Mouse (Mus musculus) myocyte (in vitro differentiated cells): ENCODE results near the gene Slc16a10. TPM values are rescaled to one million over a fixed set of nuclear protein-coding genes. Genes with fewer than 3 reads are reported as not detected.

Source experiments
- H3K27me3 ChIP-seq: one replicate; pipeline ENCODE4 v1.6.1; 2011; ENCODE audit not compliant: control insufficient read depth, insufficient read depth, insufficient read length
- H3K36me3 ChIP-seq: one replicate; pipeline ENCODE4 v1.6.1; 2011; ENCODE audit not compliant: control insufficient read depth, insufficient read depth
- H3K4me2 ChIP-seq: one replicate; pipeline ENCODE4 v1.6.1; 2011; ENCODE audit warnings: low read depth, control low read depth
- H3K4me3 ChIP-seq: one replicate; pipeline ENCODE4 v1.5.1; 2011; ENCODE audit warnings: mild to moderate bottlenecking, control low read depth, moderate library complexity
- H3K79me2 ChIP-seq: one replicate; pipeline ENCODE4 v1.6.1; 2011; ENCODE audit not compliant: control insufficient read depth, insufficient read depth
- H3ac ChIP-seq: one replicate; pipeline ENCODE4 v1.6.1; 2011; ENCODE audit not compliant: control insufficient read depth, insufficient read length
- CEBPB ChIP-seq: IDR thresholded peaks from 2 replicates; pipeline ENCODE4 v1.6.1; 2011; ENCODE audit warnings: mild to moderate bottlenecking, moderate library complexity; ENCODE audit not compliant: poor library complexity, insufficient read depth, severe bottlenecking
- E2F4 ChIP-seq: IDR thresholded peaks from one replicate; pipeline ENCODE4 v1.6.1; 2011; ENCODE audit warnings: mild to moderate bottlenecking, control low read depth, moderate library complexity; ENCODE audit not compliant: insufficient read depth
- MAX ChIP-seq: IDR thresholded peaks from one replicate; pipeline ENCODE4 v1.6.1; 2011; ENCODE audit warnings: low read depth, mild to moderate bottlenecking, control low read depth
- MYOD1 ChIP-seq, 3 experiments: IDR thresholded peaks; one replicate each; pipeline ENCODE4 v1.6.1; 2011; ENCODE audit warnings: control low read depth in 2 of 3, low read depth in 2 of 3, mild to moderate bottlenecking in 2 of 3, moderate library complexity in 1 of 3; ENCODE audit not compliant: insufficient read length in 2 of 3, control insufficient read depth in 1 of 3
- MYOG ChIP-seq, 3 experiments: IDR thresholded peaks; one replicate each; pipeline ENCODE4 v1.6.1; 2011; ENCODE audit warnings: control low read depth in 2 of 3, low read depth in 2 of 3, mild to moderate bottlenecking in 2 of 3; ENCODE audit not compliant: insufficient read length in 2 of 3, control insufficient read depth in 1 of 3, insufficient read depth in 1 of 3
- POLR2A ChIP-seq: IDR thresholded peaks from one replicate; pipeline ENCODE4 v1.6.1; 2011; ENCODE audit warnings: low read depth, mild to moderate bottlenecking, control low read depth, moderate library complexity; ENCODE audit not compliant: insufficient read length
- POLR2AphosphoS2 ChIP-seq: IDR thresholded peaks from one replicate; pipeline ENCODE4 v1.6.1; 2011; ENCODE audit warnings: low read depth, control low read depth; ENCODE audit not compliant: insufficient read length
- REST ChIP-seq: IDR thresholded peaks from one replicate; pipeline ENCODE4 v1.6.1; 2011; ENCODE audit warnings: mild to moderate bottlenecking, control low read depth, moderate library complexity; ENCODE audit not compliant: insufficient read depth, insufficient read length
- SRF ChIP-seq: IDR thresholded peaks from one replicate; pipeline ENCODE4 v1.6.1; 2011; ENCODE audit warnings: low read depth; ENCODE audit not compliant: control insufficient read depth, insufficient read length
- TCF12 ChIP-seq: IDR thresholded peaks from one replicate; pipeline ENCODE4 v1.6.1; 2011; ENCODE audit warnings: mild to moderate bottlenecking, control low read depth; ENCODE audit not compliant: poor library complexity, insufficient read depth, severe bottlenecking
- TCF3 ChIP-seq: IDR thresholded peaks from one replicate; pipeline ENCODE4 v1.6.1; 2011; ENCODE audit warnings: low read depth, control low read depth; ENCODE audit not compliant: insufficient read length
- USF1 ChIP-seq: IDR thresholded peaks from one replicate; pipeline ENCODE4 v1.6.1; 2011; ENCODE audit warnings: low read depth, mild to moderate bottlenecking, control low read depth, moderate library complexity
- polyA plus RNA-seq: library from polyadenylated mRNA; unstranded; fragments of >200 nt; fragmentation: generic; extraction: Trizol; gene quantifications from one replicate; pipeline ENCODE4 v1.2.1, GENCODE M21; 2012; ENCODE audit warnings: missing spikeins

The Slc16a10 gene
- polyA plus RNA-seq, 1 experiment, result 3.5 TPM

DNA sequence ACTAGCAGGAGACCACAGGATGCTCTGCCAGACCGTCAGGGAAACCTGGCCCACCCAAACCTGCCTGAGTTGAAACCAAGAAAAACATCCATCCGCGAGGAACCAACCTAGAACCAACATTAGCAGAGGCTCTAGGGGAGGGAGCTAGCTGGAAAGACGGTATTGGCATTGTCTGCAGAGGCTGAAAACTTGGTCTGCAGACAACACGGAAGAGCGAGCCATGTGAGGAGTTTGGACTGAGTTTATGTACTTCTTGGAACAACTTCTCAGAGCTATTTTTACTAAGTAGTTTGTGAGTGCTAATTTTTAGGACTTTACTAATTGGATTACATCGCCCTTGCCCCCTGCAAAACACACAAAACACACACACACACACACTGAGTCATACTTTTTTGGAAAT, 59.4 kb downstream of the Slc16a10 start:
- no peaks in the 10 kb centered on the region for H3K36me3 ChIP-seq
- H3ac ChIP-seq, result no peak overlapping the region
- no peaks in the 10 kb centered on the region for H3K79me2 ChIP-seq
- H3K4me3 ChIP-seq, result no peak overlapping the region
- H3K27me3 ChIP-seq, result no peaks in the 10 kb centered on the region
- TF ChIP-seq MAX (no peak), E2F4 (no peak), MYOD1 (IDR thresholded peaks at IDR 0.05; ENCODE audit: control insufficient read depth in 1 of 3, insufficient read length in 2 of 3, low read depth in 2 of 3) (no peak), POLR2AphosphoS2 (no peak), REST (no peak), TCF12 (no peak), SRF (no peak), TCF3 (no peak), POLR2A (no peak), CEBPB (no peak), USF1 (no peak), MYOG (IDR thresholded peaks at IDR 0.05; ENCODE audit: control insufficient read depth in 1 of 3, insufficient read depth in 1 of 3, insufficient read length in 2 of 3, low read depth in 2 of 3) (no peak)
- H3K4me2 ChIP-seq, result no peak overlapping the region

DNA sequence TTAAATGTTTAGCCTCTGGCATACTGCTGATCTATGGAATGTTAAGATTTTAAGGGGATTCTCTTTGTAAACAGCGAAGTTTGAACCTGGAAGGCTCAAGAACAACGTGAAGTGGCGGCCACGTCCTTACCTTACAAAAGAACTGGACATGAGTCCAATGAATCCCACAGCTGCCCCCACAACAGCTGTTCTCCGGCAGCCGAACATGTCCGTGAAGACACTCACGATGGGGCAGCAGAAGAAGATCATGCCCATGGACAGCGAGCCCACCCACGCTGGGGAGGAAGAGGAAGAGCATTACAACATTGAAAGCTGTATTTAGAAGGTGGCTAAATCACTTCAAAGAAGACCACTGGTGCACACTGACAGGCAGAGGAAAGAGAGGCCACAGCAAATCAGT, 61.5 kb downstream of the Slc16a10 start:
- no peak overlapping the region for H3ac ChIP-seq
- H3K27me3 ChIP-seq, result no peaks in the 10 kb centered on the region
- no peak overlapping the region for H3K4me3 ChIP-seq
- H3K4me2 ChIP-seq, result no peak overlapping the region
- no peaks in the 10 kb centered on the region for H3K79me2 ChIP-seq
- TF ChIP-seq MYOG (IDR thresholded peaks at IDR 0.05; ENCODE audit: control insufficient read depth in 1 of 3, insufficient read depth in 1 of 3, insufficient read length in 2 of 3, low read depth in 2 of 3) (peak in 2 of 3 experiments; percentile 57 to 75), MYOD1 (IDR thresholded peaks at IDR 0.05; ENCODE audit: control insufficient read depth in 1 of 3, insufficient read length in 2 of 3, low read depth in 2 of 3) (peak in 2 of 3 experiments; percentile 63 to 84), CEBPB (no peak), MAX (no peak), TCF12 (no peak), USF1 (no peak), E2F4 (no peak), POLR2A (no peak)
- H3K36me3 ChIP-seq, result no peaks in the 10 kb centered on the region

DNA sequence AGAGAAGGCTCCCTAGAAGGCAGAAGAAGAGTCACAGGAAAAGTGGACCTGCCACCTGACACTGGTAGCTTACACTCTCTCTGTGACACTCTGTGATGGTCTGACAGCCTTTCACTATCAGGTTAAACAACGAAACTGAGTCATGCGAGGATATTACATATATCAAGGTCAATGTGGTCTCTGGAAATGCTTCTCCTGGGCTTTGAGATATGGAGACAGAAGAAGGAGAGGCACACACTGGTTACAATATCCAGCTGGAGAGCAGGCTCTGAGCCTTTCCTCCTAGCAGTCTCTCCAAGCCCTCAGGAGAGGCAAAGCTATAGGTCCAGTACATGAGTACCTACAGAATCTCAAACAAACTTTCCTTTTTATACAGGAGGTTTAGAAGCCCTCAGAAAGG, 62.8 kb downstream of the Slc16a10 start:
- Histone ChIP-seq H3K4me2 (no peak overlapping the region), H3K4me3 (no peak overlapping the region), H3K79me2 (no peaks in the 10 kb centered on the region), H3K36me3 (no peaks in the 10 kb centered on the region), H3K27me3 (no peaks in the 10 kb centered on the region), H3ac (no peak overlapping the region)
- TF ChIP-seq TCF12, result no peak
- no peak for TF ChIP-seq MYOD1 (IDR thresholded peaks at IDR 0.05; ENCODE audit: control insufficient read depth in 1 of 3, insufficient read length in 2 of 3, low read depth in 2 of 3)
- TF ChIP-seq POLR2A, result no peak
- no peak for TF ChIP-seq USF1
- no peak for TF ChIP-seq REST
- no peak for TF ChIP-seq E2F4
- no peak for TF ChIP-seq CEBPB
- TF ChIP-seq SRF, result no peak
- TF ChIP-seq POLR2AphosphoS2, result no peak
- no peak for TF ChIP-seq MAX
- no peak for TF ChIP-seq MYOG (IDR thresholded peaks at IDR 0.05; ENCODE audit: control insufficient read depth in 1 of 3, insufficient read depth in 1 of 3, insufficient read length in 2 of 3, low read depth in 2 of 3)
- TF ChIP-seq TCF3, result no peak

DNA sequence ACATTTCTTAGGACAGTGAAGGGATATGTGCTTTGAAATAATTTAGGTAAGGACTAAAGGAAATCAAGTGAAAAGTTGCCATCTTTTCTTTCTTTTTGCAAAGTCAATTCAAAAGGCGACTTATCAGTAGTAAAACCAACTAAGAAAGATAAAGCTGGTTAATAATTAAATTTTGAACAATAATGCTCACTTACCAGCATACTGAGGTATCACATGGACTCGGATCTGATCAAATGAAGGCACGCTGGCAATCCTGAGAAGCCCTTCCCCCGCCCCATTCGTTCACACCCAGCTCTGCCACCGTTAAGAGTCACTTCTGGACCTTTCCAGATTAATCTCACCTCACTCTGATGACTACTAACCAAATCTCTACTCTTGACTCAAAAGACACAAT, 64.1 kb downstream of the Slc16a10 start:
- no peaks in the 10 kb centered on the region for H3K27me3 ChIP-seq
- H3K79me2 ChIP-seq, result no peaks in the 10 kb centered on the region
- H3K4me3 ChIP-seq, result no peak overlapping the region
- H3ac ChIP-seq, result no peak overlapping the region
- no peak overlapping the region for H3K4me2 ChIP-seq
- H3K36me3 ChIP-seq, result no peaks in the 10 kb centered on the region
- no peak for TF ChIP-seq TCF12
- no peak for TF ChIP-seq USF1
- TF ChIP-seq TCF3, result no peak
- no peak for TF ChIP-seq CEBPB
- TF ChIP-seq E2F4, result no peak
- TF ChIP-seq MAX, result no peak
- TF ChIP-seq REST, result no peak
- TF ChIP-seq MYOG (IDR thresholded peaks at IDR 0.05; ENCODE audit: control insufficient read depth in 1 of 3, insufficient read depth in 1 of 3, insufficient read length in 2 of 3, low read depth in 2 of 3), result no peak
- TF ChIP-seq SRF, result no peak
- no peak for TF ChIP-seq POLR2AphosphoS2
- no peak for TF ChIP-seq MYOD1 (IDR thresholded peaks at IDR 0.05; ENCODE audit: control insufficient read depth in 1 of 3, insufficient read length in 2 of 3, low read depth in 2 of 3)
- TF ChIP-seq POLR2A, result no peak
